22 mouse cellular contexts compared by ENCODE assay signal in genomic region chr2:151635362-151636014, GRCm38 (mm10). TPM values are rescaled to one million over a fixed set of nuclear protein-coding genes. Genes with fewer than 3 reads are reported as not detected.
A peak's percentile ranks its signal among the peaks of the same experiment; 100 is the strongest.
DNase-seq lines count a peak whose midpoint lies in the region; TF ChIP-seq lines count a peak whose summit lies in the region.
"Had no signal": no experiment of that assay in that cellular context is flagged by ENCODE, and none has a peak within 500 bp of the region (broad histone marks: within the 10 kb centered on the region; RNA-seq: fewer than 3 reads in every experiment).

No protein-coding gene starts in this region.

- H3K4me3 ChIP-seq in CH12.LX (replicated peaks in 1 of 3; ENCODE audit: low read depth in 2 of 3, low read length in 2 of 3, poor library complexity in 1 of 3), result no peak overlapping the region
- H3K4me3 ChIP-seq: embryonic facial prominence, embryonic 10.5 days; forebrain, embryonic 15.5 days; hindbrain, embryonic 13.5 days; limb, embryonic 12.5 days; liver, embryonic 13.5 days; megakaryocyte, embryonic 14.5 days; stomach, embryonic 15.5 days had no signal

- no peak for TF ChIP-seq POLR2A in CH12.LX (IDR thresholded peaks at IDR 0.05; ENCODE audit: low read depth, low read length)

- no peak overlapping the region for H3K9ac ChIP-seq in CH12.LX (ENCODE audit: insufficient read depth, low read depth)
- H3K9ac ChIP-seq: forebrain, embryonic 15.5 days; hindbrain, embryonic 13.5 days; limb, embryonic 12.5 days; liver, embryonic 13.5 days; stomach, embryonic 15.5 days had no signal

- H3K27ac ChIP-seq in CH12.LX (ENCODE audit: insufficient read depth, low read depth), result no peak overlapping the region
- H3K27ac ChIP-seq: embryonic facial prominence, embryonic 10.5 days; forebrain, embryonic 15.5 days; hindbrain, embryonic 13.5 days; limb, embryonic 12.5 days; liver, embryonic 13.5 days; stomach, embryonic 15.5 days had no signal

- H3K36me3 ChIP-seq in CH12.LX (replicated peaks in 1 of 2; ENCODE audit: control insufficient read depth in 1 of 2, insufficient read depth in 1 of 2, low read length in 1 of 2), result no peaks in the 10 kb centered on the region
- H3K36me3 ChIP-seq: embryonic facial prominence, embryonic 10.5 days; forebrain, embryonic 15.5 days; hindbrain, embryonic 13.5 days; limb, embryonic 12.5 days; liver, embryonic 13.5 days; stomach, embryonic 15.5 days had no signal

- TF ChIP-seq CTCF in CH12.LX (conservative IDR thresholded peaks at IDR 0.05 in 1 of 2, IDR thresholded peaks at IDR 0.05 in 1 of 2; ENCODE audit: low read depth in 2 of 2, low read length in 2 of 2), result no peak

- dilution Hi-C loops in CH12.LX (cut with MboI; ENCODE audit: extremely low pct_ligation_motif_present, extremely low pct_unique_long_range_greater_than_20kb, low sequenced_read_pairs), result no loop called here

- peak overlapping the region; percentile 11; the same call in 1 of the 2 replicates for H3K4me2 ChIP-seq in CH12.LX (ENCODE audit: insufficient read depth, low read depth, poor library complexity, severe bottlenecking)
- H3K4me2 ChIP-seq: forebrain, embryonic 15.5 days; hindbrain, embryonic 13.5 days; limb, embryonic 12.5 days; liver, embryonic 13.5 days; stomach, embryonic 15.5 days had no signal

- in situ Hi-C loops in CH12.LX (cut with MboI; ENCODE audit: low pct_ligation_motif_present, low pct_unique_long_range_greater_than_20kb, low sequenced_read_pairs), result no loop called here

- peak; percentile 49 to 52 for DNase-seq in cerebellum, postnatal 10 days
- DNase-seq in cerebellum, adult 9-11 months, result no peak
- peak; percentile 25 for DNase-seq in layer of hippocampus, adult 11-12 months (ENCODE audit: low spot score)
- DNase-seq in layer of hippocampus, postnatal 36 days, result no peak
- no peak for DNase-seq in CH12.LX (ENCODE audit: extremely low read depth)
- DNase-seq in brain, adult 2 months (ENCODE audit: low read depth, low spot score), result peak; percentile 35
- no peak for DNase-seq in B cell, adult 2 months
- DNase-seq: gastrocnemius, postnatal 25 days; kidney, adult 18-20 months; kidney, postnatal 14 days; liver, embryonic 13.5 days; right cerebral cortex, adult 18-20 months; spleen, adult 18-20 months had no signal

- no peak for TF ChIP-seq EP300 in CH12.LX (IDR thresholded peaks at IDR 0.05; ENCODE audit: low read length)

- no peaks in the 10 kb centered on the region for H3K9me3 ChIP-seq in CH12.LX (replicated peaks; ENCODE audit: low read length)
- H3K9me3 ChIP-seq: embryonic facial prominence, embryonic 10.5 days; forebrain, embryonic 15.5 days; hindbrain, embryonic 13.5 days; limb, embryonic 12.5 days; liver, embryonic 13.5 days; stomach, embryonic 15.5 days had no signal

- no peaks in the 10 kb centered on the region for H3K79me2 ChIP-seq in CH12.LX (replicated peaks; ENCODE audit: control insufficient read depth, extremely low read depth, insufficient read depth, poor library complexity, severe bottlenecking)

- no peak for TF ChIP-seq RAD21 in CH12.LX (IDR thresholded peaks at IDR 0.05; ENCODE audit: low read depth, low read length)

- H3K27me3 ChIP-seq in CH12.LX (replicated peaks), result peaks cover 52% of the 10 kb centered on the region
- H3K27me3 ChIP-seq: forebrain, embryonic 15.5 days had no signal

- H3K4me1 ChIP-seq in CH12.LX (ENCODE audit: control insufficient read depth in 1 of 2, insufficient read depth in 2 of 2), result no peaks in the 10 kb centered on the region

TF ChIP-seq in CH12.LX, 34 proteins besides CTCF, POLR2A, EP300 and RAD21:
- TF ChIP-seq IRF4 (IDR thresholded peaks at IDR 0.05; ENCODE audit: low read depth, low read length), result no peak
- no peak for TF ChIP-seq HCFC1 (IDR thresholded peaks at IDR 0.05; ENCODE audit: low read depth, low read length)
- no peak for TF ChIP-seq NRF1 (IDR thresholded peaks at IDR 0.05; ENCODE audit: low read depth, low read length)
- no peak for TF ChIP-seq ZMIZ1 (IDR thresholded peaks at IDR 0.05; ENCODE audit: low read depth, low read length)
- no peak for TF ChIP-seq PAX5 (IDR thresholded peaks at IDR 0.05; ENCODE audit: low read length)
- TF ChIP-seq JUND (conservative IDR thresholded peaks at IDR 0.05; ENCODE audit: low read depth, low read length), result no peak
- no peak for TF ChIP-seq ZC3H11A (IDR thresholded peaks at IDR 0.05; ENCODE audit: low read depth, low read length)
- no peak for TF ChIP-seq MAX (IDR thresholded peaks at IDR 0.05; ENCODE audit: low read length)
- TF ChIP-seq ELF1 (IDR thresholded peaks at IDR 0.05; ENCODE audit: low read depth, low read length), result no peak
- TF ChIP-seq TCF12 (IDR thresholded peaks at IDR 0.05; ENCODE audit: low read depth, low read length), result no peak
- no peak for TF ChIP-seq RCOR1 (conservative IDR thresholded peaks at IDR 0.05; ENCODE audit: low read depth, low read length)
- no peak for TF ChIP-seq JUN (IDR thresholded peaks at IDR 0.05; ENCODE audit: insufficient read depth, low read depth, low read length)
- TF ChIP-seq ZKSCAN1 (IDR thresholded peaks at IDR 0.05; ENCODE audit: borderline replicate concordance, low read depth, low read length), result no peak

RNA-seq across cellular contexts. Expression of gene Snph, which starts 3.1 kb away (rescaled TPM):
- 100 to 1,000 TPM; 388 to 405 TPM for total RNA-seq in layer of hippocampus, postnatal 36 days (2021)
- total RNA-seq in CH12.LX (2012; rRNA removed) (not detected in 2 replicates), CH12.LX (2014; rRNA removed) (not detected in 2 replicates)
- polyA plus RNA-seq in CH12.LX (2012; ENCODE audit: insufficient read length, low read depth), result not detected in 2 replicates
- polyA plus RNA-seq: liver, embryonic 13.5 days had no signal

RNA-seq across cellular contexts. Expression of gene Rad21l, which starts 32.8 kb away (rescaled TPM):
- under 1 TPM; 0.61 to 0.95 TPM for total RNA-seq in layer of hippocampus, postnatal 36 days (2021)
- total RNA-seq in CH12.LX (2012; rRNA removed) (not detected in 2 replicates), CH12.LX (2014; rRNA removed) (not detected in 2 replicates)
- polyA plus RNA-seq in CH12.LX (2012; ENCODE audit: insufficient read length, low read depth), result not detected in 2 replicates
- total RNA-seq: gastrocnemius, postnatal 25 days; heart, adult 8-10 months had no signal
- polyA plus RNA-seq: embryonic facial prominence, embryonic 10.5 days; heart, embryonic 16.5 days; hindbrain, embryonic 13.5 days; limb, embryonic 12.5 days; liver, embryonic 13.5 days; lung, postnatal 0 days; stomach, embryonic 15.5 days had no signal

Comparison
In these comparisons a context has a peak if more than half of its experiments do, and no peak if none do; other contexts are left out.
1. DNase-seq: peak in cerebellum, postnatal 10 days (2 of 2), layer of hippocampus, adult 11-12 months (single experiment) and brain, adult 2 months (single experiment); none in cerebellum, adult 9-11 months (single experiment), layer of hippocampus, postnatal 36 days (0 of 2), CH12.LX (single experiment) and B cell, adult 2 months (0 of 2).
2. RNA of gene Snph, which starts 3.1 kb away (total RNA-seq): 388 to 405 TPM in layer of hippocampus, postnatal 36 days; not detected in CH12.LX; every median in the first group is over 100 times any median in the second.